Mouse (Mus musculus) lung, postnatal 0 days (tissue): ENCODE measurements around the gene Plekhh2. TPM values are rescaled to one million over a fixed set of nuclear protein-coding genes. Genes with fewer than 3 reads are reported as not detected.

Experiments used
- ATAC-seq: fragments of 200-750 bp; cut with Nextera tagmentation; 2 replicates; pipeline ENCODE4 v1.8.0; 2017; ENCODE audit warnings: moderate library complexity
- DNase-seq: peaks from one replicate; pipeline ENCODE4 v3.0.0-alpha.2; 2016; ENCODE audit warnings: low spot score
- H3K27ac ChIP-seq: fragments of 300-500 bp; sonication (generic); 2 replicates; pipeline ENCODE4 v1.5.1; 2014; ENCODE audit warnings: antibody characterized with exemption, mild to moderate bottlenecking, low read length, mixed read lengths
- H3K27me3 ChIP-seq: fragments of 300-500 bp; sonication (generic); replicated peaks from 2 replicates; pipeline ENCODE4 v1.6.1; 2014; ENCODE audit warnings: low read length, mixed read lengths; ENCODE audit not compliant: insufficient read depth
- H3K36me3 ChIP-seq: fragments of 300-500 bp; sonication (generic); 2 replicates; pipeline ENCODE4 v1.6.1; 2014; ENCODE audit warnings: low read length, mixed read lengths; ENCODE audit not compliant: insufficient read depth
- H3K4me1 ChIP-seq: fragments of 300-500 bp; sonication (generic); 2 replicates; pipeline ENCODE4 v1.6.1; 2014; ENCODE audit warnings: antibody characterized with exemption, low read depth, low read length, mixed read lengths; ENCODE audit not compliant: insufficient read depth
- H3K4me2 ChIP-seq: fragments of 300-500 bp; sonication (generic); replicated peaks from 2 replicates; pipeline ENCODE4 v1.6.1; 2014; ENCODE audit warnings: low read depth, mild to moderate bottlenecking, low read length, moderate library complexity, mixed read lengths
- H3K4me3 ChIP-seq: fragments of 300-500 bp; sonication (generic); 2 replicates; pipeline ENCODE4 v1.5.1; 2014; ENCODE audit warnings: low read depth, low read length
- H3K9ac ChIP-seq: fragments of 300-500 bp; sonication (generic); replicated peaks from 2 replicates; pipeline ENCODE4 v1.6.1; 2014; ENCODE audit warnings: low read depth, mild to moderate bottlenecking
- H3K9me3 ChIP-seq: fragments of 300-500 bp; sonication (generic); 2 replicates; pipeline ENCODE4 v1.6.1; 2016; ENCODE audit warnings: low read length, mixed read lengths
- CTCF ChIP-seq: IDR thresholded peaks from 2 replicates; pipeline ENCODE4 v1.5.1; 2016; ENCODE audit warnings: antibody characterized with exemption, mild to moderate bottlenecking
- EP300 ChIP-seq: IDR thresholded peaks from 2 replicates; pipeline ENCODE4 v1.6.1; 2016; ENCODE audit warnings: antibody characterized with exemption, mild to moderate bottlenecking, control low read depth
- WGBS: fragments of 180-500 bp; shearing (Covaris S2); extraction: QIAGEN DNeasy Blood & Tissue Kit; methylation state at CpG from one replicate; pipeline ENCODE4 v1.1.7; 2014; 5-methylcytosine and 5-hydroxymethylcytosine counted together
- polyA plus RNA-seq: library from polyadenylated mRNA; unstranded; fragments of >200 nt; fragmentation: Nextera tagmentation; extraction: Ambion mirVana; gene quantifications from 2 replicates; pipeline ENCODE4 v1.2.1, GENCODE M21; 2015

Gene Plekhh2
- polyA plus RNA-seq, 1 experiment from 2014 or later: 5.1 TPM

DNA sequence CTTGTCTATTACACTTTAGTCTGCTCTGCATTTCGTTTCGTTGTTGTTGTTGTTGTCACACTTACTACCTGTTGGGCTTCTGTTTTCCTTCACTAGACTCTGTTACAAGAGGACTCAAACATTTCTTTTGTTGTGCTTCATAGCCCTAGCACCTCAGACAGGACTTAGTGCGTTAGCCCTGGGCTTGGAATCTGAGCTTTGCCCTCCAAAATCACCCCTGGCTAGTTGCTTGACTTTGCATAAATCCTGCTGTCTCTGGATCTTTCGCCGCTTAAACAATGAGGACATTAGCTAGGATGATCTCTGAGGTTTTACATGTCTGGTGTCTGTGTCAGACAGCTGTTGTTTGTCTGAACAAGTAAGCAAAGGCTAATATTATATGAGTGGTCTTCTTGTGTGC lies 62.2 kb downstream of the Plekhh2 start:
- ATAC-seq (no peak), DNase-seq (no peak)
- Histone ChIP-seq H3K9ac (no peak overlapping the region), H3K9me3 (no peaks in the 10 kb centered on the region), H3K36me3 (0 out of 2 replicates have a peak, but pooled peaks cover 3% of the 10 kb centered on the region), H3K4me2 (no peak overlapping the region), H3K4me3 (no peak overlapping the region), H3K4me1 (no peaks in the 10 kb centered on the region), H3K27ac (no peak overlapping the region), H3K27me3 (no peaks in the 10 kb centered on the region)
- 75% methylated on average over 5 of the region's 5 CpGs for WGBS
- no peak for TF ChIP-seq CTCF
- TF ChIP-seq EP300: no peak

DNA sequence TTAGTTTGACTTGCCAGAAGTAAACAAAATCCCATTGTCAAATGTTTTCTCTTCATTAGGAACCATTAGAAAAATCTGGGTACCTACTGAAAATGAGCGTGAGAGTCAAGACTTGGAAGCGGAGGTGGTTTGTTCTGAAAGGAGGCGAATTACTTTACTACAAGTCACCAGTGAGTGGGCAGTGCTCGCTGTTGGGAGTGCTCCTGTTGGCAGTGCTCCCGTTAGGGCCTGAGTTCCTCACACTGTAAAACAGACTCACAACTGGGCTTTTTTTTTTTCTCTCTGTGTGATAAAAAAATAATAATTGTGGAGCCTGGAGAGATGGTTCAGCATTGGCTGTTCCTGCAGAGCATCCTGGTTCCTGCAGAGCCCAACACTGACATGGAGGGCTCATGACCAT lies 63.4 kb downstream of the Plekhh2 start:
- ATAC-seq: no peak
- no peak overlapping the region for H3K9ac ChIP-seq

DNA sequence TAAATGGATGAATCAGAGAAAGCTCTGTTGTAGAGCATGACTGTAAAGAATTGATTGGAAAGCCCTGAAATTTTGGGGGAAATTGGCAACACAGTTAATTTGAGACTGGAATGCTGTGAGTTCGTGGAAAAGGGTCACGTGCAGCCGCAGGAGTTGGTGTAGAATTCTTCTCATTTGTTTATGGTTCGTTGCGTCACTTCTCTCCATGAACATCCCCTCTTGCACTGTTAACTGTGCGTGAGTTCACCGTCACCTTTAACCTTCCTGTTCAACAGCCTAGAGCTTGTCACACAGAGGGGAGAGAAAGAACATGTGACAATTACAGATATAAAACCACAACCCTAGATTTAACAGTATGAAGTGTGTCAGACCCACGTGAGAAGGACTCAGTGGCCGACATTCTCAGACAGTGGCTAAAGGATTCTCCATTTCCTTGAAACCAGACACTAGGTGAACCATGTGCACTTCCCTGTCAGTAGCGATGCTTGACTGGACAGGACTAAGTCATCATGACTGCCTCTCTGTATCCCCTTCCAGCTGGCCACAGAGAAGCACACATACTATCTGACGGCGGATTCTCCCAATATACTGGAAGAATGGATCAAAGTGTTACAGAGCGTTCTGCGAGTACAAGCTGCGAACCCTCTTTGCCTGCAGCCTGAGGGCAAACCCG lies 65.1 kb downstream of the Plekhh2 start:
- ATAC-seq: no peak
- no peak overlapping the region for H3K27ac ChIP-seq
- no peak overlapping the region for H3K4me2 ChIP-seq
- TF ChIP-seq EP300: no peak
- TF ChIP-seq CTCF: no peak
- no peaks in the 10 kb centered on the region for H3K4me1 ChIP-seq
- no peak overlapping the region for H3K4me3 ChIP-seq
- no peak for DNase-seq
- no peaks in the 10 kb centered on the region for H3K27me3 ChIP-seq
- no peaks in the 10 kb centered on the region for H3K9me3 ChIP-seq
- 0 out of 2 replicates have a peak, but pooled peaks cover 3% of the 10 kb centered on the region for H3K36me3 ChIP-seq
- WGBS: 67% methylated on average over 16 of the region's 16 CpGs
- H3K9ac ChIP-seq: no peak overlapping the region

More for the DNA sequence above, 63.4 kb downstream of the Plekhh2 start:
- Histone ChIP-seq H3K4me3 (no peak overlapping the region), H3K27me3 (no peaks in the 10 kb centered on the region), H3K4me2 (no peak overlapping the region), H3K9me3 (no peaks in the 10 kb centered on the region), H3K4me1 (no peaks in the 10 kb centered on the region), H3K27ac (no peak overlapping the region), H3K36me3 (0 out of 2 replicates have a peak, but pooled peaks cover 3% of the 10 kb centered on the region)
- TF ChIP-seq EP300: no peak
- no peak for TF ChIP-seq CTCF
- 89% methylated on average over 5 of the region's 5 CpGs for WGBS
- no peak for DNase-seq

DNA sequence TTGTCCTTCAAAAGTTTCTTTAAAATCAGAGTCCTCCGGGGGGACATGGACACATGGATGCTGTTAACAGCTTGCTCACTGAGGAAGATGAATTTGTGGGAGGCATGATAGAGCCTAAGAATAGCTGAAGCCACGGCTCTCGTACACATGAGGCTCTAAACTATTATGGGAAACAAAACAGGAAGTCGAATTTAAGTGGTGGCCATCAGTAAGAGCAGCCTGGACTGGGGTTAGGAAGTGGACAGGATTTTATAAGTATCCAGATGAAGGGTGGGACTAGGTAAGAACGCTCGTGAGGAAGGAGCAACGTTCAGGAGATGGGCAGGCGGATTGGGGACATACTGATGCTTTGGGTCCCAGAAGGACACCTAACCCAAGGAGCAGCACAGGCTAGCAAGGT lies 67.6 kb downstream of the Plekhh2 start:
- H3K9ac ChIP-seq: no peak overlapping the region
- no peak overlapping the region for H3K27ac ChIP-seq
- H3K9me3 ChIP-seq: no peaks in the 10 kb centered on the region
- no peak for TF ChIP-seq EP300
- TF ChIP-seq CTCF: no peak
- H3K4me3 ChIP-seq: no peak overlapping the region
- DNase-seq (no peak), ATAC-seq (no peak)
- no peak overlapping the region for H3K4me2 ChIP-seq
- WGBS: 70% methylated on average over 8 of the region's 8 CpGs
- peaks cover 3% of the 10 kb centered on the region; the same call in 1 of the 2 replicates for H3K36me3 ChIP-seq
- no peaks in the 10 kb centered on the region for H3K27me3 ChIP-seq
- no peaks in the 10 kb centered on the region for H3K4me1 ChIP-seq

DNA sequence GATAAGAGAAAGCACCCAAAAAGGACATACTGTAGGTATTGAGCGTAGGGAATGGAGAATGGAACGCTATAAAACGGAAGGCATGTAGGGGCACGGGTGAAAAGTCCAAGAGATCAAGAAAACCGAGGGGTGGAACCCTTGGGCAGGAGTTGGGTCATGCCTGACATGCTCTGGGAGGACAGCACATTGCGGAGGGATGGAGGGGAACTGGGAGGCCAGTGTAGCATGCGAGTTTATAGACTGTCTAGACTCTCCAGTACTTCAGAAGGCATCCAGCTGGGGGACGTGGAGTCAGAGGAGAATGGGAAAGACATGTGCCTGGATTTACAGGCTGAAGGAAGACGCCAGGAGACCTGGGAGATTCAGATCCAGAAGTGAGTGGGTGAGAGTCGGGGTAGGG lies 68.1 kb downstream of the Plekhh2 start:
- Histone ChIP-seq H3K27me3 (no peaks in the 10 kb centered on the region), H3K36me3 (peaks cover 3% of the 10 kb centered on the region; the same call in 1 of the 2 replicates), H3K9ac (no peak overlapping the region), H3K4me3 (no peak overlapping the region), H3K4me1 (no peaks in the 10 kb centered on the region), H3K4me2 (no peak overlapping the region), H3K27ac (no peak overlapping the region), H3K9me3 (no peaks in the 10 kb centered on the region)
- no peak for TF ChIP-seq EP300
- no peak for TF ChIP-seq CTCF
- WGBS: 87% methylated on average over 10 of the region's 10 CpGs
- no peak for ATAC-seq
- DNase-seq: no peak

DNA sequence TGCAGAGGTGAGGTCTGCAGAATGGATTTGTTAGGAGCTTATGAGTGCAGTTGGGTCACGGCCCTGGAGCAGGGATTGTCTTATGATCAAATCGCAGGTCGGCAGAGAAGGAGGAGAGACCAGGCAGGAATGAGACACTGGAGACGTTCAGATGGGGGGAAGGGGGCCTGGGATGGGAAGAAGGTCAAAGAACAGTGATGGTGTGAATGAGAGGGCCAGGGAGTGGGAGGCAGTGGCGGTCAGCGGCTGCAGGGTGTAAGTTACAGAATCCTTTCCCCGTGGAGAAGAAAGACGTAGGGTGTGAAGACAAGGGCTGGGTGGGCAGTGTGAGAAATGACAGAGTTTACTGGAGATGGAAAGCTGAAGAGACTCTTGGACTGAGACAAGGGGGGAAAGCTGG lies 69.1 kb downstream of the Plekhh2 start:
- no peak overlapping the region for H3K9ac ChIP-seq
- no peak overlapping the region for H3K4me3 ChIP-seq
- TF ChIP-seq CTCF (no peak), EP300 (no peak)
- H3K4me1 ChIP-seq: no peaks in the 10 kb centered on the region
- DNase-seq (no peak), ATAC-seq (no peak)
- H3K9me3 ChIP-seq: no peaks in the 10 kb centered on the region
- H3K4me2 ChIP-seq: no peak overlapping the region
- WGBS: 61% methylated on average over 8 of the region's 8 CpGs
- H3K36me3 ChIP-seq: peaks cover 3% of the 10 kb centered on the region; the same call in 1 of the 2 replicates
- H3K27me3 ChIP-seq: no peaks in the 10 kb centered on the region
- H3K27ac ChIP-seq: no peak overlapping the region
